Mouse (Mus musculus): ENCODE data around the gene Mrpl2.

GRCm38 (mm10) chr17:46623819-46624557, 22.0 kb upstream of the Mrpl2 start:
- TF ChIP-seq CTCF (IDR thresholded peaks at IDR 0.05; ENCODE audit: low read depth), result peak; percentile 50
- TF ChIP-seq EP300 (IDR thresholded peaks at IDR 0.05; ENCODE audit: low read depth), result no peak
